Mouse (Mus musculus): ENCODE measurements around the gene Gabbr2.

Gene Gabbr2

GRCm38 (mm10) chr4:46717156-46717555, 274.5 kb downstream of the Gabbr2 start:
- no peak for DNase-seq (ENCODE audit: low spot score in 2 of 2)

- DNase-seq (ENCODE audit: low spot score in 2 of 2), result no peak
Observed at GRCm38 (mm10) chr4:46716361-46716760, 275.3 kb downstream of the Gabbr2 start.

- DNase-seq (ENCODE audit: low spot score in 2 of 2), result no peak
Observed at GRCm38 (mm10) chr4:46710523-46710922, 281.1 kb downstream of the Gabbr2 start.

- no peak for DNase-seq (ENCODE audit: low spot score in 2 of 2)
Observed at GRCm38 (mm10) chr4:46710018-46710417, 281.7 kb downstream of the Gabbr2 start.

- no peak for DNase-seq (ENCODE audit: low spot score in 2 of 2)
Observed at GRCm38 (mm10) chr4:46709492-46709891, 282.2 kb downstream of the Gabbr2 start.

GRCm38 (mm10) chr4:46705739-46706138, 285.9 kb downstream of the Gabbr2 start:
- DNase-seq (ENCODE audit: low spot score in 2 of 2), result no peak

GRCm38 (mm10) chr4:46703146-46703545, 288.5 kb downstream of the Gabbr2 start:
- no peak for DNase-seq (ENCODE audit: low spot score in 2 of 2)

- no peak for DNase-seq (ENCODE audit: low spot score in 2 of 2)
Observed at GRCm38 (mm10) chr4:46700223-46700651, 291.4 kb downstream of the Gabbr2 start.

- DNase-seq (ENCODE audit: low spot score in 2 of 2), result no peak
Observed at GRCm38 (mm10) chr4:46696467-46696866, 295.2 kb downstream of the Gabbr2 start.

GRCm38 (mm10) chr4:46690565-46690964, 301.1 kb downstream of the Gabbr2 start:
- DNase-seq (ENCODE audit: low spot score in 2 of 2), result no peak

- DNase-seq (ENCODE audit: low spot score in 2 of 2), result no peak
Observed at GRCm38 (mm10) chr4:46690023-46690420, 301.7 kb downstream of the Gabbr2 start.

- DNase-seq (ENCODE audit: low spot score in 2 of 2), result peak; percentile 76 to 89
Observed at GRCm38 (mm10) chr4:46689397-46690022, 302.2 kb downstream of the Gabbr2 start.

GRCm38 (mm10) chr4:46688213-46688832, 303.4 kb downstream of the Gabbr2 start:
- DNase-seq (ENCODE audit: low spot score in 2 of 2), result no peak

- DNase-seq (ENCODE audit: low spot score in 2 of 2), result peak; percentile 82 to 89
Observed at GRCm38 (mm10) chr4:46684160-46684559, 307.5 kb downstream of the Gabbr2 start.

GRCm38 (mm10) chr4:46676646-46677045, 315.0 kb downstream of the Gabbr2 start:
- no peak for DNase-seq (ENCODE audit: low spot score in 2 of 2)

- DNase-seq (ENCODE audit: low spot score in 2 of 2), result no peak
Observed at GRCm38 (mm10) chr4:46675992-46676391, 315.7 kb downstream of the Gabbr2 start.

- DNase-seq (ENCODE audit: low spot score in 2 of 2), result no peak
Observed at GRCm38 (mm10) chr4:46675272-46675785, 316.3 kb downstream of the Gabbr2 start.

- no peak for DNase-seq (ENCODE audit: low spot score in 2 of 2)
Observed at GRCm38 (mm10) chr4:46668620-46669019, 323.1 kb downstream of the Gabbr2 start.

- no peak for DNase-seq (ENCODE audit: low spot score in 2 of 2)
Observed at GRCm38 (mm10) chr4:46666420-46666819, 325.3 kb downstream of the Gabbr2 start.

GRCm38 (mm10) chr4:46665371-46665774, 326.3 kb downstream of the Gabbr2 start:
- DNase-seq (ENCODE audit: low spot score in 2 of 2), result no peak

GRCm38 (mm10) chr4:46664123-46665009, 327.3 kb downstream of the Gabbr2 start:
- peak; percentile 44 to 49 for DNase-seq (ENCODE audit: low spot score in 2 of 2)

- DNase-seq (ENCODE audit: low spot score in 2 of 2), result no peak
Observed at GRCm38 (mm10) chr4:46661433-46661832, 330.2 kb downstream of the Gabbr2 start.

Measured in frontal cortex, postnatal 36 days (tissue).